Mouse (Mus musculus): ENCODE data around the gene Crct1.

Gene Crct1

DNA sequence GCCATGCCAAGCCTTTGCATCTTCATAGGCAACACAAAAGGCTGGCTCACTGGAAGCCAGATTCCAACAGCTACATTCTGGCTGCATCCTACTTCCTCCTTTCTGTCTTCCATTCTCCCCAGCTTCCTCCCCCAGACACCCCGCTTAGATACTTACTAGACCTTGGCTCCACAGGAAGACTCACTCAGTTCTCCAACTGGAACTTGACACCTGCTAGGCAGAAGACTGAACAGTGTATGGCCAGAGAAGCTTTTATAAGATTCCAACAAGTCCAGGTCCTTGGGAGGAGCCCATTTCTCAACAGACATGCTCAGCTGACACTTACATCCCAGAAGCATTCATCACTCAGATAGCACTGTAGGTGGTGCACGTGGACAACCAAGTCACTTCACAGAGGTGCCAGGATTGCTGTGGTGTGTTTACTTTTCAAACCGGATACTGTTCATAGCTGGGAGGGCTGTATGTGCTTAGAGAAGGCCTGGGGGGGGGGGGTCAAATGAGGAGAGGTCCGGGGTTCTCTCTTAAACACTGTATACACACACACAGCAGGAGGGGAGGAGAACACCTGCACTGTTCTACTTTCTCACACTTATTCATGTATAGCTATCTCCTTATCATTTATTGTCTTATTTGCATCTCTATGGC, at the start of gene Crct1:
TSS of gene Crct1 (minus strand) at position 228 of the 645 bp plus-strand sequence.
- DNase-seq (ENCODE audit: low spot score) = no peak

DNA sequence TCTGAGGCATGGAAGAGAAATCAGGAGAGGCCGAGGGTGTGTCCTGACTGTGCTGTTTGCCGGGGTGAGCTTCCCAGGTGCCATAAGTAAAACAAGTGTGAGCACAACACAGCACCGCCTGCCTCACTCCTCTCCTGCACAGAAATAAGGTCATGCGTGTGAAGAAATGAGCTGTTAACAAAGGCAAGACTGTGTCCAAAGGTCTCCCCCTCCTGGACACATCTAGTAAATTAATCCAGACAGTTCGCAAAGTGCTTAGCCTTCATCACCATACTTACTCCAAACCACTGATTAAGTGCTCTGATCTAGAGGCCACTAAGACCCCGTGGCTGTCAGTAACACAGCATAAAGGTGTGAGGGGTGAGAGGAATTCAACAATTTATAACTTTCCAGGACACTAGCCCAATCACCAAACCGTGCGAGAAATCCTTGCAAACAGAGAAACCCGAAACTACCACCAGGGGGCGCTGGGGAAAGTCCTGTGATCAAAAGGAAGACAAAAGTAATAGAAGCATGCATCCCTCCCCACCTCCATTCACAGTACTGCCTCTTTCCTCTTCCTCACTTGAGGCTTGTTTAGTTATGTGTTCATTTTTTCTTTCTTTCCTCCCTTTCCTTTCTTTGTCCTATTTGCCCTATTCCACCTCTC, 37.5 kb upstream of the Crct1 start:
- no peak for DNase-seq (ENCODE audit: low spot score)

GRCm38 (mm10) chr3:93050182-93050581, 34.7 kb upstream of the Crct1 start:
- DNase-seq (ENCODE audit: low spot score) = no peak

DNA sequence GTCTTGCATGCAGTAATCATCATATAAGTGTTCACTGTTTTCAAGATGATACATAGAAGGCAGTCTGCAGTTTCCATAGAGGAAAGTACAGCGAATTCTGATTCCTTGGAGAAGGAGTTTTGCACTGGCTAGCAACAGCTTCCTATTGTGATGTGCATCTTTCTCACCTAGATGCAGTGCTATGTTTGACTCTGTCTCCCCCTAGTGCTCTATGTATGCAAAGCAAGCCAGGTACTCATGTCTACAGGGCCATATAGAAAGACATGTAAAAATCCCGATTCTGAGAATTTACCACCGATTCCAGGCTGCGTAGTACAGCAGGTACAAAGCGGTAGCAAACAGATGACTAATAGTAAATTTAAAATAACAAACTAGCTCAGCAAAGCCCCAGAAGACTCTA, 16.0 kb upstream of the Crct1 start:
- peak; percentile 51 for DNase-seq (ENCODE audit: low spot score)

DNA sequence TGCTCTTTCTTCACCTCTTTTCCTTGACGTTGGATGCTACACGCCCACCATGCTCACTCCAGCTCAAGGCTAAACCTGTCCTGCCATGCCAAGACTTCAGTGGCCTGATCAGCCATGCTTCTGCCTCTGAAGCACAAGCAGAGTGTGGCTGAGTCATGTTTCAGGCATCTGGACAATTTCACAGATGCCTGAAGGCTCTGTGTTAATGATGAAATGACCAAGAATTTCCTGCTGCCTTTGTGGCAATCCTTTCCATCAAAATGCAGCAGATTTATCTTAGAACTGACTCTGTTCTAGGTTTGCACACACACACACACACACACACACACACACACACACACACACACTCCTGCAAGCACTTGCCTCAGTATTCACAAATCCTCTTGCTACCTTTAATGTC, 10.0 kb upstream of the Crct1 start:
- DNase-seq (ENCODE audit: low spot score) = no peak

DNA sequence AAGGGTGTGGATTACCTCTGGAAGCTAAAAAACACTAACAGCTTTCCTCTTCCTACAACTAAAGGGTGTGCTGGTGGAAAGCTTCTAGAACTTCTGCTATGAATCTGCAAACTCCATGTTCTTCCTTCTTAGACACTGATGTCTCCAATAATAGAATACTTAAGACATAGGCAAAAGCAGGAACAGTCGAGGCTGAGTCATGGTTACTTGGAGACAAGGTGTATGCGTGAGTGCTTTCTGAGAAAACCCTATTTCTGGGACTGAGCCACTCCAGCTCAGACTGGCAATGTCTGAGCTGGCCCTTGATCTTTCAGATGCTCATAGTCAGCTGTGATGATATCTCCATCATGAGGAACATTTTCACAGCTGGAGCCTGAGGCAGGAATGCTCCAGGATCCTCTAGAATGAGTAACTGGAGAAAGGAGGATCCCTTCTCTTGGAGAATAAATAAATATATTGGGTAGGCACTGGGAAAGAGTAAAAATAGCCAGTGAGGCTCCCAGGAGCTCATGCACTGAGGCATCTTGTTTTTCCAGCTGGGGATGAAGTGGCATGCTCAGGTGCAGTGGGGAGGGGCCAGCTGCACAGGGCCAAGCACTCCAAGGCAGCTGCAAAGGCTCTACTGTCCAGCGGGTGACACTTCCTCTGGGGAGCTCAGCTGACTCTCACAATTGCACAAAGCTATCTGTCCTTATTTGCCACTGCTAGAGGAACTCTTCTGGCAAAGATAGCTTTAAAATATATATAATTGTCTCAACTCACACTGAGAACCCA, 8.1 kb upstream of the Crct1 start:
- DNase-seq (ENCODE audit: low spot score) = no peak

GRCm38 (mm10) chr3:93021171-93021570, 5.7 kb upstream of the Crct1 start:
- DNase-seq (ENCODE audit: low spot score) = no peak

GRCm38 (mm10) chr3:93018960-93019359, 3.5 kb upstream of the Crct1 start, which contains the start of gene Lce1m:
Gene Lce1m, minus strand, starts transcription at chr3:93019060.
- no peak for DNase-seq (ENCODE audit: low spot score)

DNA sequence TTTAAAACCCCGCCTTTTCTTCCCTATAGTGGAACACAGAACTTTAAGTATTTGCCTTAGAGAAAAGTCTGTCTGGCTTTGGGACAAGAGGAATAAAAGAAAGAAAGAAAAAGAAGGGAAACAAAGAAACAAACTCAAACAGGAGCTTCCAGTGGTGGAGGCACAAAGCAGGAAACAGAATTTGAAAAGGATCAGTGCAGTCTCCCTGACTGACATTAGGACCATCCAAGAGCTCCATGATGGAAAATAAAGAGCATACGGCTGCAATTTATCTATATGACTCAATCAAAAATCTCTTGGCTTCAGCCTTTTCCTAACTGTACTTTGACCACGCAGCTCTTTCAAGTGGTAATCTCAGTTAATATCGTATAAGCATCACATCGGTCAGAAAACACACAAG, 616 bp downstream of the Crct1 start:
- DNase-seq (ENCODE audit: low spot score) = no peak

- DNase-seq (ENCODE audit: low spot score) = peak; percentile 19
Observed at GRCm38 (mm10) chr3:93014378-93014801, 1.1 kb downstream of the Crct1 start.

- no peak for DNase-seq (ENCODE audit: low spot score)
Observed at GRCm38 (mm10) chr3:93002843-93003242, 12.6 kb downstream of the Crct1 start.

DNA sequence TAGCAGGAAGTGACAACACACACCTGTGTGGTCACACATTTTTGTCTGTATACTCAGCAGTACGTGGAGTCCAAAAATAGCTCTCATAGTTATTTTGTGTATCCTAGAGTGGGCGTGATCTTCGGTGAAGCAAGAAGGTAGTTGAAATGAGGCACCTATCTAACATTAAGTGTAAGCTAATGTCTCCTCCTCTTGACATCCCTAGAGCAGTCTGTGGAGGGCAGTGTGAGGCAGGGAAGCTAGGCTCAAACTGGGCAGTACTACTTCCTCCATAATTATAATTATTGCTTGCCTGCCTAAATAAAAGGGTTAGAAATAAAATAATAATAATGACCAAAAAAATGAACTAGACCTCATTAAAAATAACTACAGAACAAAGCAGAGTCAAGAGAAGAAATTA, 14.9 kb downstream of the Crct1 start:
- no peak for DNase-seq (ENCODE audit: low spot score)

- peak; percentile 70 for DNase-seq (ENCODE audit: low spot score)
Observed at GRCm38 (mm10) chr3:92998691-92999090, 16.8 kb downstream of the Crct1 start.

DNA sequence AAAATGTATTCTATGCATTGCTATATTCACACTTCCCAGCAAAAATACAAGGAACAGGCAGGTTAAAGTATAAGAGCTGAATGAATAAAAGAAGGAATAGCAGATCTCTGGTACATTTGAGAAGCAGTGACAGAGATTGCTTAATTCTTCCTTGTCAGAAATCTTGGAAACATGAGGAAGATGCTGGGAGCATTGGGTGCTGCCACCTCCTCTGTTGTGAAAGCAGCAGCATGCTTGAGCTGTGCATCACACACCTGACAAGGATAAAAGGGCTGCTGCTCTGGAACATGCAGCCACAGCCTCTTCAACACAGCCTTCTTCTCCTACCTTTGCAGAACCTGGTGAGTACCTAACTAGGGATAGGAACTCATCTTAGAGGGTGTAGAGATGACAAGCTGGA, 23.6 kb downstream of the Crct1 start, which contains the start of gene Lce3f:
TSS of gene Lce3f (plus strand) at position 301 of the 400 bp plus-strand sequence.
- DNase-seq (ENCODE audit: low spot score) = no peak

DNA sequence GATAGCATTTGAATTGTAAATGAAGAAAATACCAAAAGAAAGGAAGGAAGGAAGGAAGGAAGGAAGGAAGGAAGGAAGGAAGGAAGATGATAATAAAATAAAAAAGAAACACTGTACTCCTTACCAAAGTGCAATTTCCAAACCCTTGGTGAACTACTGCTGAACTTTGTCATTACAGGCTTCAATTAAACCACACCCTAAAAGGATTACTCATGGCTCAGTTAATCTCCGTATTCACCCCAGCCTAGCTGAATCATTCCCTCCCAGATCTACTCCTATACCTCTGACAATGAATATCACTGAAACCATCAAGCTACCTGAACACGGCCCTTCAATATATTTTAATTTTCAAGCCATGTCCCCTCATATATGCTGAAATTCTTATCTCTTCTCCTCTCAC, 37.0 kb downstream of the Crct1 start:
- DNase-seq (ENCODE audit: low spot score) = no peak

DNA sequence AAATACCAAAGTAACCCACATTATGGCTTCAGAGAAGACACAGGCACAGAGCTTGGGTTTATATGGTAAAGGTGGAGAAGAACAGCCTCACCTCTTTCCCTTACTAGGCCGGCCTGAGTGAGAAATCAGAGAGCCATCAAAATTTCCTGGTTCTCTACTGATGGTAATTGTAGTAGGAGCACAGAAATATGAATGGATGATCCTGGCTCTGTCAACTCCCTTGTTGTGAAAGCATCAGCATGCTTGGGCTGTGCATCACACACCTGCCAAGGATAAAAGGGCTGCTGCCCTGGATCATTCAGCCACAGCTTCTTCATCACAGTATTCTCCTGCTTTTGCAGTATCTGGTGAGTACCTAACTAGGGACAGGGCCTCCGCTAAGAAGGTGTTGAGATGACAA, 48.7 kb downstream of the Crct1 start, which contains the start of gene Lce3e:
TSS of gene Lce3e (plus strand) at position 301 of the 400 bp plus-strand sequence.
- no peak for DNase-seq (ENCODE audit: low spot score)
